ENCODE assay signal across 13 mouse cellular contexts in genomic region chr11:113600526-113601245, GRCm38 (mm10). TPM values are rescaled to one million over a fixed set of nuclear protein-coding genes. Genes with fewer than 3 reads are reported as not detected.
DNase-seq lines count a peak whose midpoint lies in the region; ATAC-seq and TF ChIP-seq lines count a peak whose summit lies in the region.
"Had no signal": no experiment of that assay in that cellular context is flagged by ENCODE, and none has a peak within 500 bp of the region (broad histone marks: within the 10 kb centered on the region; RNA-seq: fewer than 3 reads in every experiment).

No protein-coding gene starts in this region.

- no peak overlapping the region for H3K4me3 ChIP-seq in forebrain, embryonic 13.5 days
- no peak overlapping the region for H3K4me3 ChIP-seq in heart, adult 2 months
- H3K4me3 ChIP-seq: heart, embryonic 15.5 days; limb, embryonic 12.5 days; stomach, embryonic 15.5 days had no signal

- intact Hi-C loops in heart, adult 2 months (cut with DNase I) = no loop called here
- intact Hi-C loops in left cerebral cortex, postnatal 36 days (cut with DNase I) = no loop called here

- 75% methylated on average over 18 of the region's 18 CpGs for WGBS in forebrain, embryonic 13.5 days
- whole genome bisulfite sequencing in heart, adult 2 months = 78% methylated on average over 18 of the region's 18 CpGs

- no peaks in the 10 kb centered on the region for H3K27me3 ChIP-seq in forebrain, embryonic 13.5 days
- H3K27me3 ChIP-seq in heart, adult 2 months (ENCODE audit: control insufficient read depth, insufficient read depth, low read length) = no peaks in the 10 kb centered on the region
- H3K27me3 ChIP-seq: CH12.LX; heart, embryonic 15.5 days; limb, embryonic 12.5 days; stomach, embryonic 15.5 days had no signal

- H3K4me1 ChIP-seq in forebrain, embryonic 13.5 days = peaks cover 32% of the 10 kb centered on the region
- no peaks in the 10 kb centered on the region for H3K4me1 ChIP-seq in heart, adult 2 months (ENCODE audit: control insufficient read depth, insufficient read depth, low read length)
- H3K4me1 ChIP-seq: heart, embryonic 15.5 days; stomach, embryonic 15.5 days had no signal

- no peak for TF ChIP-seq CTCF in heart, adult 2 months (IDR thresholded peaks at IDR 0.05)

- H3K79me2 ChIP-seq in heart, adult 2 months (replicated peaks; ENCODE audit: control insufficient read depth, insufficient read depth, low read length) = no peaks in the 10 kb centered on the region

- no peak overlapping the region; the same call in 1 of the 2 replicates for H3K4me2 ChIP-seq in forebrain, embryonic 13.5 days
- H3K4me2 ChIP-seq: heart, embryonic 15.5 days; limb, embryonic 12.5 days; stomach, embryonic 15.5 days had no signal

- no peak for TF ChIP-seq POLR2A in heart, adult 2 months (IDR thresholded peaks at IDR 0.05; ENCODE audit: insufficient read depth, low read depth, low read length)

- peak overlapping the region; percentile 87 for H3K27ac ChIP-seq in forebrain, embryonic 13.5 days
- no peak overlapping the region for H3K27ac ChIP-seq in heart, adult 2 months
- H3K27ac ChIP-seq: heart, embryonic 15.5 days; limb, embryonic 12.5 days; stomach, embryonic 15.5 days had no signal

- TF ChIP-seq EP300 in heart, adult 2 months (IDR thresholded peaks at IDR 0.05; ENCODE audit: insufficient read depth, low read depth, low read length) = no peak

- H3K36me3 ChIP-seq in forebrain, embryonic 13.5 days (ENCODE audit: poor library complexity, severe bottlenecking) = no peaks in the 10 kb centered on the region
- no peaks in the 10 kb centered on the region for H3K36me3 ChIP-seq in heart, adult 2 months (ENCODE audit: control insufficient read depth, insufficient read depth, low read length)
- H3K36me3 ChIP-seq: heart, embryonic 15.5 days; limb, embryonic 12.5 days; stomach, embryonic 15.5 days had no signal

- no peak overlapping the region for H3K9ac ChIP-seq in forebrain, embryonic 13.5 days
- no peak overlapping the region for H3K9ac ChIP-seq in heart, adult 2 months (ENCODE audit: low read depth, low read length)
- H3K9ac ChIP-seq: heart, embryonic 15.5 days; limb, embryonic 12.5 days; stomach, embryonic 15.5 days had no signal

- no peaks in the 10 kb centered on the region for H3K9me3 ChIP-seq in forebrain, embryonic 13.5 days (replicated peaks)
- H3K9me3 ChIP-seq: heart, embryonic 15.5 days; limb, embryonic 12.5 days had no signal

- ATAC-seq in forebrain, embryonic 13.5 days = peak; percentile 52; the same call in 1 of the 2 replicates

- peak; percentile 74 for DNase-seq in retina, postnatal 1 day
- no peak for DNase-seq in retina, embryonic 14.5 days (ENCODE audit: low spot score)
- peak; percentile 14 for DNase-seq in kidney, postnatal 14 days
- no peak for DNase-seq in heart, adult 2 months
- DNase-seq in yolk sac, embryonic 10.5 days (ENCODE audit: low spot score) = no peak
- DNase-seq in B cell, adult 2 months = no peak
- no peak for DNase-seq in left cerebral cortex, postnatal 36 days (ENCODE audit: low spot score in 2 of 2)
- DNase-seq: right cerebral cortex, adult 18-20 months had no signal

RNA-seq across cellular contexts. Expression of gene Sstr2, which starts 18.5 kb away (rescaled TPM):
- polyA plus RNA-seq in forebrain, embryonic 13.5 days (2015; fragmentation: Nextera tagmentation; extraction: Ambion mirVana) = 62.7 and 78.0 TPM in 2 replicates
- total RNA-seq in heart, adult 2 months (2021) = not detected
- not detected in 2 replicates for polyA plus RNA-seq in heart, adult 2 months (2012; rRNA removed)
- 10 to 100 TPM; 30.0 to 35.0 TPM for total RNA-seq in left cerebral cortex, postnatal 36 days (2021)
- total RNA-seq: CH12.LX had no signal

RNA-seq across cellular contexts. Expression of gene Cog1, which starts 48.3 kb away (rescaled TPM):
- 30.1 and 31.1 TPM in 2 replicates for polyA plus RNA-seq in forebrain, embryonic 13.5 days (2015; fragmentation: Nextera tagmentation; extraction: Ambion mirVana)
- 10 to 100 TPM; 16.9 to 18.6 TPM for total RNA-seq in heart, adult 2 months (2021)
- polyA plus RNA-seq in heart, adult 2 months (2012; rRNA removed) = 25.2 and 32.7 TPM in 2 replicates
- total RNA-seq in left cerebral cortex, postnatal 36 days (2021) = 10 to 100 TPM; 42.8 to 47.8 TPM

RNA-seq across cellular contexts. Expression of gene Slc39a11, which starts 49.2 kb away (rescaled TPM):
- 27.7 and 29.0 TPM in 2 replicates for polyA plus RNA-seq in forebrain, embryonic 13.5 days (2015; fragmentation: Nextera tagmentation; extraction: Ambion mirVana)
- total RNA-seq in heart, adult 2 months (2021) = 1 to 10 TPM; 2.6 to 2.7 TPM
- polyA plus RNA-seq in heart, adult 2 months (2012; rRNA removed) = 3.7 and 5.6 TPM in 2 replicates
- total RNA-seq in left cerebral cortex, postnatal 36 days (2021) = 10 to 100 TPM; 13.6 to 15.9 TPM

Comparison
In these comparisons a context has a peak if more than half of its experiments do, and no peak if none do; other contexts are left out.
1. DNase-seq: peak in retina, postnatal 1 day (single experiment) and kidney, postnatal 14 days (single experiment); none in retina, embryonic 14.5 days (single experiment), heart, adult 2 months (0 of 2), yolk sac, embryonic 10.5 days (single experiment), B cell, adult 2 months (0 of 2) and left cerebral cortex, postnatal 36 days (0 of 2).
2. RNA of gene Sstr2, which starts 18.5 kb away (total RNA-seq): 30.0 to 35.0 TPM in left cerebral cortex, postnatal 36 days; not detected in heart, adult 2 months; every median in the first group is over 10 times any median in the second.